Mouse (Mus musculus): ENCODE results near the gene Gm21970.

GRCm38 (mm10) chr16:91461773-91462181 lies 70.3 kb downstream of the Gm21970 start:
- no peak for TF ChIP-seq EP300 (IDR thresholded peaks at IDR 0.05; ENCODE audit: low read depth)
- TF ChIP-seq CTCF (IDR thresholded peaks at IDR 0.05; ENCODE audit: low read depth), result no peak

Data from liver, embryonic 14.5 days (tissue).